Mouse (Mus musculus): Measurements from ENCODE around the gene Pramel6. TPM values are rescaled to one million over a fixed set of nuclear protein-coding genes. Genes with fewer than 3 reads are reported as not detected.
"Not testable (repeated sequence)": the region's sequence is repeated elsewhere in the genome, so short reads cannot be mapped to it uniquely, and the experiment has no call there.

The Pramel6 gene
- not detected in 2 replicates for polyA plus RNA-seq (2012)

DNA sequence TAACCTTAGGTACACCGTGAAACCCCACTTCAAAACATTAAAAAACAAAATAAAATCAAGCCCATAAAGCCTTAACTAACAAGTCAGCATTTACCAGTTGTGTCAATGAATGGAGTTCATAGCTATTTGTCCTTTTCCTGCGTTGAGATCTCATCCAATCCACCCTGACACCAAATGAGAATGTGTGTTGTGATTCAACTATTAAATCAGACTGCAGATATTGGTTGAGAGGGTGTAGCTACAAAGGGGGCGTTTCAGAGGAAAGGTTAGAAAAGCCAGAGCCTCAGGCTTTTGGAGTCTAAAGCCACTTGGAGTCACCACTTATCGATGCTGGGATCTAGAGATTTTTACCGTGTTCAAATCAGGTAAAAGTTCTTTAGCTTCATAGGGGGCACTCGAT lies at the start of gene Pramel6:
Pramel6 (plus strand) TSS at position 301 of the 400 bp plus-strand sequence.
- no peak for TF ChIP-seq GATA1 (IDR thresholded peaks at IDR 0.05; ENCODE audit: low read length)

DNA sequence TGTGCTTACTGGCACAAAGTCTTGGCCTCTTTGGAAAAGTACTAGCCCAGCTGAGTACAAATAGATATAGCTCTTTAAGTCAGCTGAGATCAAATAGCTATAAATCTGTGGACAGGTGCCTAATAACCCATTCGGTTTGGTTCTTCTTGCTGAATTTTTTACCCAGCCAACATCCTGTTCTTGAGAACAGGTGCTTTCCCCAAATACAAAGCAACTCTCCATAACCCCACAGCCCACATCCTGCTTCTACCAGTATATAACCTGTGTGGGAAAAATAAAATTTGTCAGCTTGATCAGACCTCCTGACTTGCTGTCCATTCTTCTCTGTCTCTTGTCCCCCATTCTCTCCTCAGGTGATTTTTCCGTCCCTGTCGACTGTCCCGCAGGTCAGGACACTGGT lies 44.6 kb upstream of the Pramel6 start:
- no peak for TF ChIP-seq GATA1 (IDR thresholded peaks at IDR 0.05; ENCODE audit: low read length)

GRCm38 (mm10) chr2:87480207-87480606 lies 26.2 kb upstream of the Pramel6 start:
- TF ChIP-seq GATA1 (IDR thresholded peaks at IDR 0.05; ENCODE audit: low read length) = no peak

- TF ChIP-seq GATA1 (IDR thresholded peaks at IDR 0.05; ENCODE audit: low read length) = no peak
Observed at GRCm38 (mm10) chr2:87481158-87481557, 25.2 kb upstream of the Pramel6 start.

GRCm38 (mm10) chr2:87482276-87482675 lies 24.1 kb upstream of the Pramel6 start:
- TF ChIP-seq GATA1 (IDR thresholded peaks at IDR 0.05; ENCODE audit: low read length) = no peak

DNA sequence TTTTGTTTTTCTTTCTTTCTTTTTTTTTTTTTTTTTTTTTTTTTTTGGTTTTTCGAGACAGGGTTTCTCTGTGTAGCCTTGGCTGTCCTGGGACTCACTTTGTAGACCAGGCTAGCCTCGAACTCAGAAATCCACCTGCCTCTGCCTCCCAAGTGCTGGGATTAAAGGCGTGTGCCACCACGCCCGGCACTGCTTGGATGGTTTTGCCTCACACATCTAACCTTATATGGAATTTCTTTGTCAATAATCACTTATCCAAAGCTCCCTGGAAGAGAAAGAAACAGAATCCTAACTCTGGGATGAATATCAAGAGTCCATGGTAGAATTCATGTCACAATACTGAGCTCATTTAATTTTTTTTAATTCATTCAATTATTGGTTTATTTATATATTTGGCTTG lies 9.4 kb upstream of the Pramel6 start, which contains the start of gene Pramel7:
Pramel7 (minus strand) TSS at position 101 of the 400 bp plus-strand sequence.
- TF ChIP-seq GATA1 (IDR thresholded peaks at IDR 0.05; ENCODE audit: low read length) = not testable (repeated sequence)

GRCm38 (mm10) chr2:87515046-87515445 lies 8.7 kb downstream of the Pramel6 start:
- no peak for TF ChIP-seq GATA1 (IDR thresholded peaks at IDR 0.05; ENCODE audit: low read length)

DNA sequence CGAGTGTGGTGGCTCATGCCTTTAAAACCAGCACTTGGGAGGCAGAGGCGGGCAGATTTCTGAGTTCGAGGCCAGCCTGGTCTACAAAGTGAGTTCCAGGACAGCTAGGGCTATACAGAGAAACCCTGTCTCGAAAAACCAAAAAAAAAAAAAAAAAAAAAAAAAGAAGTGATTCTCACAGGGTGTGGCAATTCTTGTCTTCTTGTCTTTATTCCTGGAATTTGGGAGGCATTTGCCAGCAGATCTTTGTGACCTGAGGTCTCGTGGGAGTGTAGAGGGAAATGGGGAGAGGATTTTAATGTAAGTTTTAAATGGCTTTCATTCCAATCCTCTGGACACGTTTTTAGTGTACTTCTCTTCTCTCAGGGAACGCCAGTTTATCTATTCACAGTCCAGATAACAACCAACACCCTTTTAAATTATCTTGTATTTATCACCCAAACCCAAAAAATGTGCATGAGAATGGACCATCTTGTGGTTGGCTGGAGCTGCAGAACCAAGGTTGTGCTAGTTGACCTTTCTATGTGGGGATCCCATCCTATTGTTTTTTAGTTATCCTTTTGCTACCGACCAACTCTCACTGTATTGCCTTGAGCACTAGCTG lies 9.2 kb downstream of the Pramel6 start:
- TF ChIP-seq GATA1 (IDR thresholded peaks at IDR 0.05; ENCODE audit: low read length) = no peak

GRCm38 (mm10) chr2:87516581-87516980 lies 10.2 kb downstream of the Pramel6 start:
- TF ChIP-seq GATA1 (IDR thresholded peaks at IDR 0.05; ENCODE audit: low read length) = no peak

- TF ChIP-seq GATA1 (IDR thresholded peaks at IDR 0.05; ENCODE audit: low read length) = no peak
Observed at GRCm38 (mm10) chr2:87520651-87521050, 14.3 kb downstream of the Pramel6 start.

DNA sequence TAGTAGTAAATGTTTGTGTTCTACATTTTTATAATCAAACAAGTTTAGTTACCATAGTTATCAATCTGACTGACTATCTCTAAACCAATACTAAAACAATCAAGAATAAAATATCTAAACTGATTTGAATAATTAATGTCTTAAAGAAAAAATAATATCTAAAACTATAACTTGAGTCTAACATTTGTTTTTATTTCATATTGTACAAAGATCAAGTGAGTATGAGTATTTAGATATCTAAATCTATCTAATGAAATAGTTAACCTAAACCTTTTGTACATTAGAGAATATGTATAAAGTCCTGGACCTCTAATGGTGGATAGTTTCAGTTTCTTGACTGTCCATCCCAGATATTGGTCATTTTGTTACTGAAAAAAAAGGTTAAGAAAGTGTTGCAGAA lies 25.1 kb downstream of the Pramel6 start, which contains the start of gene Olfr153:
Olfr153 (plus strand) TSS at position 301 of the 400 bp plus-strand sequence.
- TF ChIP-seq GATA1 (IDR thresholded peaks at IDR 0.05; ENCODE audit: low read length) = no peak

- TF ChIP-seq GATA1 (IDR thresholded peaks at IDR 0.05; ENCODE audit: low read length) = no peak
Observed at GRCm38 (mm10) chr2:87534826-87535225, 28.5 kb downstream of the Pramel6 start.

DNA sequence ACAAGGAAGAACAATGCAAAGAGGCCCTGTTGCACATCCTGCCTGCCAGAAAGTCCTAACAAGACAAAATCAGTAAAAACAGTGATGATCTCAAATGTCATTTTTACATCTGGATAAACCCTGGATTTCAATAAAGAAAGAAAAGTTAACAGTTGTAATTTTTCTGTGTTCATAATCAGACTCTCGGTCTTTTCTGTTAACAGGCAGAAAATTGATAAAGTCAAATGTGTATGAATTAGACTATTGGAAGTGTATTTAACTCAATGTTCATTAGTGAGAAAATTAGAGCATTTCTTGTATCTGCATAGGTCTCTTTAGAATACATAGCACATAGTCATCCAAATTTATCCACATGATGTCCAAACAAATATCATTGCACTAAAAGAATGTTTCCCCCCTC lies 39.1 kb downstream of the Pramel6 start, which contains the start of gene Olfr1128:
Olfr1128 (minus strand) TSS at position 101 of the 400 bp plus-strand sequence.
- TF ChIP-seq GATA1 (IDR thresholded peaks at IDR 0.05; ENCODE audit: low read length) = no peak

Other genes with a start within 250 kb of the Pramel6 start
- not detected in 2 replicates for gene Olfr1116, start 239.0 kb upstream of the Pramel6 start, polyA plus RNA-seq (2012)
- not detected in 2 replicates for gene Olfr1118, start 199.0 kb upstream of the Pramel6 start, polyA plus RNA-seq (2012)
- not detected in 2 replicates for gene Olfr1120, start 151.8 kb upstream of the Pramel6 start, polyA plus RNA-seq (2012)
- not detected in 2 replicates for gene Olfr1121, start 136.7 kb upstream of the Pramel6 start, polyA plus RNA-seq (2012)
- not detected in 2 replicates for gene Olfr1122, start 120.7 kb upstream of the Pramel6 start, polyA plus RNA-seq (2012)
- gene Olfr1123, start 89.9 kb upstream of the Pramel6 start, polyA plus RNA-seq (2012) = not detected in 2 replicates
- not detected in 2 replicates for gene Olfr1124, start 76.3 kb upstream of the Pramel6 start, polyA plus RNA-seq (2012)
- gene Olfr1126, start 52.6 kb upstream of the Pramel6 start, polyA plus RNA-seq (2012) = not detected in 2 replicates
- gene Pramel7, start 9.5 kb upstream of the Pramel6 start, polyA plus RNA-seq (2012) = not detected in 2 replicates
- not detected in 2 replicates for gene Olfr153, start 25.2 kb downstream of the Pramel6 start, polyA plus RNA-seq (2012)
- not detected in 2 replicates for gene Olfr1128, start 39.0 kb downstream of the Pramel6 start, polyA plus RNA-seq (2012)
- not detected in 2 replicates for gene Olfr1129, start 67.3 kb downstream of the Pramel6 start, polyA plus RNA-seq (2012)
- gene Olfr1130, start 99.6 kb downstream of the Pramel6 start, polyA plus RNA-seq (2012) = not detected in 2 replicates
- not detected in 2 replicates for gene Olfr1131, start 120.5 kb downstream of the Pramel6 start, polyA plus RNA-seq (2012)
- not detected in 2 replicates for gene Olfr1132, start 131.0 kb downstream of the Pramel6 start, polyA plus RNA-seq (2012)
- gene Olfr1133, start 140.8 kb downstream of the Pramel6 start, polyA plus RNA-seq (2012) = not detected in 2 replicates
- not detected in 2 replicates for gene Olfr1134, start 151.9 kb downstream of the Pramel6 start, polyA plus RNA-seq (2012)
- gene Olfr1135, start 167.1 kb downstream of the Pramel6 start, polyA plus RNA-seq (2012) = not detected in 2 replicates
- not detected in 2 replicates for gene Olfr1136, start 187.4 kb downstream of the Pramel6 start, polyA plus RNA-seq (2012)
- not detected in 2 replicates for gene Olfr1137, start 206.6 kb downstream of the Pramel6 start, polyA plus RNA-seq (2012)
- not detected in 2 replicates for gene Olfr1138, start 233.4 kb downstream of the Pramel6 start, polyA plus RNA-seq (2012)
- gene Olfr1140, start 237.2 kb downstream of the Pramel6 start, polyA plus RNA-seq (2012) = not detected in 2 replicates
- gene Olfr1141, start 247.4 kb downstream of the Pramel6 start, polyA plus RNA-seq (2012) = not detected in 2 replicates

Measured in G1E-ER4 (cell line).